Mouse (Mus musculus) adrenal gland, postnatal 10 days (tissue): ENCODE results near the gene Grifin. TPM values are rescaled to one million over a fixed set of nuclear protein-coding genes. Genes with fewer than 3 reads are reported as not detected.

ENCODE experiments used
- DNase-seq: peaks from one replicate; pipeline ENCODE4 v3.0.0; 2021; ENCODE audit warnings: mixed read lengths
- long read RNA-seq, 2 experiments: library from polyadenylated mRNA; stranded (forward); transcript quantifications; one replicate each; pipeline ENCODE4 v2.0.0; 2021
- total RNA-seq, 2 experiments: library from RNA; stranded (reverse); gene quantifications; 2 replicates each; pipeline ENCODE4 v1.2.3; 2021

Gene Grifin
- total RNA-seq = not detected
- long read RNA-seq, experiment 1 = 0 reads
- long read RNA-seq, experiment 2 = 0 reads

DNA sequence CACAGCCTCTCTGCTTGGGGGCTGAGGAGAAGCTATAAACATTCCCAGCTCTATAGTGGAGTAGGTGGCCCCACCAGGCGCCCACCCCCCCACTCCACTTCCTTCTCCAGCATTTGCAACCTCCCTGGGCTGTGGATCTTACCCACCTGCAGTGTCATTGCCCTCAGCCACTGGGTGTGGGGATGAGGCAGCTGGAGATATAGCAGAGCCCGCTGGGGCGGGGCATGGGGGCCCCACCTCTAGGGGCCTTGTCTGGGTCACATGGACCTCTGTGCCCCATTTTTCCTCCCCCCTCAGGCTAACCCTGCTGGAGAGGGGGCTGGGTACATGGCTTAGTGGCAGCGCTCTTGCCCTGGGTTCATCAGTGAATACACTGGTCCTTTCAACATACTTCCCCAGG is at the start of gene Grifin:
Grifin (minus strand) TSS at position 176 of the 400 bp plus-strand sequence.
- DNase-seq = no peak

DNA sequence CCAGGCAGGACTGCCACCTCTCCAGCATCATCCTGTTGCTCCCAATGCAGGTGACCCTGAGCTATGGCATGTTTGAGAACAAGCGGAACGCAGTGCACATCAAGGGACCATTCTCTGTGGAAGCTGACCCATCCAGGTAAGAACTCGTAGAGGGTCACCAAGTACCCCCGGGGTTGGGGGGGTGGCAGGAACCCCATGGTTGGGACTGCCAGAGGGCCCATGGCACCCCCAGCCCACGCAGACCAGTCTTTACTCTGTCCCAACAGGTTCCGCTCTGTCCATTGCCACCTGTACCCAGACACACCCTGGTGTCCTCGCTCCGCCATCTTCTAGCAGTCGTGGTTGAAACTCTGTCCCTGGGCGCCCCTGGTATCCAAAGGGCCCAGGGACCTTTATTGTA is 49.3 kb upstream of the Grifin start:
- DNase-seq = no peak

DNA sequence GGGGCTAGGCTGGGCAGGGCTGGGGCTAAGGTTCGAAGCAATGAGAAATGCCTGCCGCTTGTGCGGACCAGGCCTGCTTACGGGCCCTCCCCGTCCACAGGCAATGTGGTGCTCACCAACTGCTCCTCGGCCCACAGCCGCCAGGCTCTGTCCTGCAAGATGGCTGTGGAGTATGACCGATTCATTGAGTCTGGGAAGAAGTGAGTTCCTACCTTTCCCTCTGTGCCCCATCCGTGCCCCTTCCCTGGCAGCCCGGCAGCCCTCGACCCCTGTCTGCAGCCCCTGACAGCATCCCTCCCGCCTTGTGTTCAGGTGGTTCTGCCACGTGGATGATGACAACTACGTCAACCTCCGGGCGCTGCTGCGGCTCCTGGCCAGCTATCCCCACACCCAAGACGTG is 47.3 kb upstream of the Grifin start:
- DNase-seq = no peak

DNA sequence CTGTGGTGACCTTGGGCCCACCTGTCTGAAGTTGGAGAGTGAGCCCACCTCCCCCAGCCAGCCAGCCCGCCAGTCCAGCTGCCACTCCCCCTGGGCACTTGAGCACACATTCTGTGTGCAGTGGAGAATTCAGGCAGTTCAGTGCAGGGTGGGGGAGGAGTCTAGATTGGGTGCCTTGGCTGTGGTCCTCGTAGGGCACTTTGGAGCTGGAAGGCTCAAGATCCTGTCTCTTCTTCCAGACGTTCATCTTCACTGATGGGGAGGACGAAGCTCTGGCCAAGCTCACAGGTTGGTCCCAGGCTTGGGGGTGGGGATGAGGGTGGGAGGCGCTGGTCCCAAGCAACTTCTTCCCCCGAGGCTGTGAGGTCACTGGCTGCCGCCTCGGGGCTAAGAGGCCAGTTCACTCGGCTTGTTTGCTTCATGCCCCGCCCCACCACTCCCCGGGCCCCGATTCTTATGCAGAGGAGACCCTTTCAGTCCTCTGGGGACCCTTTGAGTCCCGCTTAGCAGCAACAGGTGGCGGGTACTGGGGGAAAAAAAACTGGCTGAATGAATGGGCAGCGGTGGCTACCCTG is 46.8 kb upstream of the Grifin start:
- DNase-seq = no peak

DNA sequence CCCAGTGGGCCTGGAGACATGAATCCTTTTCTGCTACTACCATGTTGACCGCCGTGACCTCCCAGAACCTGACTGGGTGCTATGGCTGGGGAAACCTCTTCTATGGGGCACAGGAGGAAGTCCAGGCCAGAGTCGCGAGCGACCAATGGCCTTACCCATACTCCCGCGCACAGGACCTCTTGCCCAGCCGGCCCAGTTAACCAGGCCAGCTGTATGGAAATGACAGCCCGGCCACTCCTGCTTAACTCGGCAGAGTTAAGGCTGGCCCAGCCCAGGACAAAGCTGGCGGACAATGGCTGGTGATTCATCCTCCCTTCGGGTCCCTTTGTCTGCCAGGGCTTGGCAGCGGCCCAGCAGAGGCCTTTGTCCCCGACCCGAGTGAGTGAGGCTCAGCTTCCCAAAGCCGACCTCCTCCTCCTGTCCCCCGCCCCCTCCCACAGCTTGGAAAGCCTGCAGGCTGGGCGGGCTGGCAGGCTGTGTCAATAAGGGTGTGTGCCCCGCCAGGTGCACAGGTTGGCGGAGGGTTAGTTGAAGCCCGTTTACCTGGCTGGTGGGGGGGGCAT is 46.2 kb upstream of the Grifin start:
- DNase-seq = peak; percentile 90

DNA sequence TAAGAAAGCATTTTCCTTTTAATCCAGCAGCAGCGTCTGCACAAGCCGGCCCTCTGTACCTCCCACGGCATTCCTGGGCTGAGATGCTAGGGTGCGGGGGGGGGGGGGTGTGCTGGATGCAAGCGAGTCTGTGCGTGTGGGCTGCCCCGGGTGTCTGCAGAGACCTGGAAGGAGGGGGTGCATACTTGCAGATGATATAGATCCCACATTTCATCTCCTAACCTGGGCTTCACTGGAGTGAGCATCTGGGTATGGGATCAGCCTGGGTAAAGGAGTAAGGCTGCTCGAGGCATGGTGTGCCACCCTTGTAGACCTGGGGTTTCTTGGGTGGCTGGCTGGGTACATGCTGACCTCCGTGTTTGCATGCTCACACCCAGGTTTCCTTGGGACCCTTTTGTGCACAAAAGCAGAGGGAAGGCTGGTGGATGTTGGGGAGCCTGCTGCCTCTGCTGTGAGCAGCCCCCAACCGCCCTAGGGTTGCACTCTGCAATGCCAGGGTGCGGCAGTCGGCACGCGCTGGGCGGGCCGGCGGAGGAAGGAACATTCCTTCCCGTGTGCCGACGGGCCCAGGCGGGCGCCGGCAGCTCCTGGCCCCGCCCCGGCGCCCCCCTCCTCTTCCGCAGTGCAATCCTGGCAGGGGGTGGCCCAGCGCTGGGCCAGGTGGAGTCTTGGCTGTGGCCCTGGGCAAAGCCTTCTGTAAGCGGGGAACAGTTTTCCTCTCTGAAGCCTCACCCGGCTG is 45.6 kb upstream of the Grifin start:
- peak; percentile 55 for DNase-seq

DNA sequence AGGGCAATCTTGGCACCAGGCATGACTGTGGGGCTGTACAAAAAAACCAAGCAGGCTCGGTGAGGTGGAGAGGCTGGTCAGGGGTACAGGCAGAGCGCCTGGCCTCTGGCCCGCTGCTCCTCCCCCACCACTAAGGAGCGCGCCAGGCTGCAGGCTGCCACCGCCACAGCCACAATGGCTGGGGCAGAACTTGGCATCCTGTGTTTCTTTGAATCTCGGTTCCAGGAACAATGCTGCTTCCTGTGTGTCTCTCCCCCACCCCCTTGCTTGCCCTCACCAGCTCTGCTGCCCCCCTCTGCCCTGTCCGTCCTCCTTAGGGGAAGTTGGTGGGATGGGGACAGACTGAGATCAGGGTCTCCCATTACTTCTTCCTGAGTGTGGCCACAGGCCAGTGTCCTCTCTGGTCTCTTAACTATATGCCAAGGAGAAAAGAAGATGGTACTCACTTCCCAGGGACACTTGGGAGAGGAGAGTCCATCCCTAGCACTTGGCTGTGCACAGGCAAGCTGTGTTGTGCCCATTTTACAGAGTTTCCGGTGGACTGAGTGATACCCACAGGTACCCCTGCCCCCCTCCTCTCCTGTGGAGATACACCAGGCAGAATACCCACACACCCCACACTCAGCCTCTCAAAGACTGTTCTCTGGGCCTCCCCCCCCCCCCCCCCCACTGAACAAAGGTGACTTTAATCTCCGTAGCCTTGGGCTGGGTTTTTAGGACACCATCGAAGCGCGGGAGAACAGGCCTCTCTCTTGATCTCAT is 44.8 kb upstream of the Grifin start:
- DNase-seq = peak; percentile 52

DNA sequence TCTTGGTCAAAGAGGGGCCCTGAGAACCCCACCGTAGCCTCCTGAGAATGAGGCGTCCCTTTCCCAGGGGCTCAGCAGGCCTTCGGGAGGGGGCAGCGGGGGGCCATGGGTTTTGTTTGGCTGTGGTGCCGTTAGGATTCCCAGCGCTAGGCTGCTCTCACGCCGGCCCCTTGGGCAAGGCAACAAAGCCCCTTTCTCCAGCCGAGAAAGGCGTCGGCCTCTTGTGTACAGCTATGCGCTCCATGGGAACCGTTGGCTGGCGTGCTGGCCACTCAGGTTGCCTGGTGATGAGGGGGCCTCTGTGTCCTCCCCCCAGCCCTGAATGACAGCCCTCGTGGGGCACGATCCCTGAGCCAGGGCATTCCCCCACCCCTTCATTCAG is 43.8 kb upstream of the Grifin start:
- DNase-seq = no peak

DNA sequence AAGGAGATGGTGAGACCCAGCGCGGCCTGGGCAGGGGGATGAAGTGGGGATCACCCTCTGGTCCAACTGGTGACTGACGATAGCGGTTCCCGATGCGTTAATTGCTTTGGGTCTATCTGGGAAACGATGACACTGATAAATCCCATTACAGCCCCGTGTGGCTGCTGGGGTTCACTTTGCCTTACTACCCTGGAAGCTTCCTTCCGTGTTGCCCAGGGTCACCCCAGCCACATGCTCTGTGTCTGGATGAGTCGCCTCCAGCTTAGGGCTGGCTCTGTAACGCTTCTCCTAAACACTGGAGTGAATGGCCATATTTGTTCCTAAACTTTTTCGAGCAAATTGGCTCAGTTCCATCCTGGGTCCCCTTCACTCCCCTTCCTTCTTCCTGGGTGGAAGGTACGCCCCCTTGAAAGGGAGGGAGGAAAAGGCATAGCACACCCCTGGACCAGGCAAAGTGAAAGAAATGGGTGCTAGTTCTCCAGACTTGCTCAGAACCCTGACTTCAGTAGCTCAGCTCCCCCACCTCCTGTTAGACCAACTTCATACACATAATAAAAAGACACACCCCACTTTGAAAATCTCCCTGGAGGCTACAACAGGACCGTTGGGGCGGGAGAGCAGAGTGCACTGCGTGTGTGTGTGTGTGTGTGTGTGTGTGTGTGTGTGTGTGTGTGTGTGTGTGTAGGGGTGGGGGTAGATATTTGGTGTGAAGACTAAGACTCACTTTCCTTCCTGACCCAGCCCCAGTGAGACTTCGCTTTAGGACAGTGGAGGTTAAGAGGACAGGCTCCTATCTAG is 43.2 kb upstream of the Grifin start:
- no peak for DNase-seq

DNA sequence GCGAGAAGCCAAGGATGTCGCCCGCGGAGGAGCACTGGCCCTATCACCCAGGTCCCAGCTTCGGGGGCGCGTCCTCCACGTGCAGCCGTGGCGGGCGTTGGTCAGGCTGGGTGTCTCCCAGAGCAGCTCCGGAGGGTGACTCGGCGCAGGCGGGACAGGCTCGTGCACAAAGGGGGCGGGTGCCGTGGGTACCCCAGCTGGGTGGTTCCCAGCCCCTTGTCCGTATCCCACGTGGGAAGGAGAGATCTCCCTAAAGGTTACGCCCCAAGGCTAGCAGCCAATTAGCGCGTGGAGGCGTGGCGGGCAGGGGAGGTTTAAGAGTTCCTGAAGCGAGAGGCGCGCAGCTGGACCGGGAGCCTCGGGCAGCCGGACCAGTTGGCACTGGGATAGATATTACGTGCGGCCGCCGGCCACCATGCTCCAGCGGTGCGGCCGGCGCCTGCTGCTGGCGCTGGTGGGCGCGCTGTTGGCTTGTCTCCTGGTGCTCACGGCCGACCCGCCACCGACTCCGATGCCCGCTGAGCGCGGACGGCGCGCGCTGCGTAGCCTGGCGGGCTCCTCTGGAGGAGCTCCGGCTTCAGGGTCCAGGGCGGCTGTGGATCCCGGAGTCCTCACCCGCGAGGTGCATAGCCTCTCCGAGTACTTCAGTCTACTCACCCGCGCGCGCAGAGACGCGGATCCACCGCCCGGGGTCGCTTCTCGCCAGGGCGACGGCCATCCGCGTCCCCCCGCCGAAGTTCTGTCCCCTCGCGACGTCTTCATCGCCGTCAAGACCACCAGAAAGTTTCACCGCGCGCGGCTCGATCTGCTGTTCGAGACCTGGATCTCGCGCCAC is 42.3 kb upstream of the Grifin start, which contains the start of gene Lfng:
Lfng (plus strand) TSS at position 320 of the 835 bp plus-strand sequence.
- peak; percentile 92 for DNase-seq

DNA sequence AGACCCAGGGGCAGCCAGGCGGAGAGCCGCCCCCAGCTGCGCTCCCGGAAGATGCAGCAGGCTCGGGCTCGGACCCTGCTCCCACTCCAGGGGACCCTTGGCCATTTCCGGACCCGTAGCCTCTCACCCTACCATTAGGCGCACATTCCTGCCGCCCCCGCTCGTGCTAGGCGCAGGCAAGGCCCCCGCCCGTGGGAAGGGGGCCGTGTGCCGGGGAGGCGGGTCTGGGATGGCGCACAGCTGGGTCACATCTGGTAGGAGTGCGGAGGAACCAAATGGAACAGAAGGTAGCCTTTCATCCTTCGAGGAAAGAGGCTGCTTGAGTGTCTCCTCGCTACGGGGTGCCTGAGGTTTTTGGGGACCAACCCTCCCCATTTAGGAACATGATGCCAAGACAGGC is 41.5 kb upstream of the Grifin start:
- no peak for DNase-seq

DNA sequence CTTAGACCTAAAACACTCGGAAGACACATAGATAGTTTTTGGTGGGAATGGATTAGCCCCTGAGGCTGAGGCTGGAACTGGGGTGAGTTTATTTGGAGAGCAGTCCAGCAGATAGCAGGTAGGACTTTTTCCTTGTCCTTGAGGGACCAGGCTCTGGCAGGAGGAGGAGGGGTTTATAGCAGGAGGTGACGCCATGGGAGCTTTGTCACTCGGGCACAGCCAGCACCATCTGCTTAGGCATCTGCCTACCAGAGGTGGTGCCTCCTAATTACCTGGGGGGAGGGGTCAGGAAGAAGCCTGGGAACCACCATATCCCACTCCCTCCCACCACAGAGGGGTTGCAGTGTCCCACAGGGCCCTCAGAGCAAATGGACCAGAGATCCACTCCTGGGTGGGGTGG is 40.4 kb upstream of the Grifin start:
- no peak for DNase-seq

DNA sequence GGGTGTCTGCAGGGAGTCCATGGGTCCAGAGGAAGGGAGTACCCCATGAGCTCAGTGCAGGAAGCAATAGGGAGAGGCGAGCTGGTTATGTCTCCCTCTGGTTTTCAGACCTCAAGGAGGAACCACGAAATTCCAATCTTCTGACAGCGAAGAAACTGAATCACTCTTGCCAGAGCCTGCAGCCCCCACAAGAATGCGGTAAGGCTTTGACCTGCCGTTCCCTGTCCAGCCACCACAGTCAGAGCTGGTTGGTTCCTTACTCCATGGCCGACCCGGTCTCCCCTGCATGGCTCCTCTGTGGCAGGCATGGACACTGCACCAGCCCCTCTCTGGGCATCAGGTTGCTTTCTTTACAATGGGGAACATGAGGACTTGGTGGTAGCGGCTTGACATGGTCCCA is 39.5 kb upstream of the Grifin start:
- no peak for DNase-seq

DNA sequence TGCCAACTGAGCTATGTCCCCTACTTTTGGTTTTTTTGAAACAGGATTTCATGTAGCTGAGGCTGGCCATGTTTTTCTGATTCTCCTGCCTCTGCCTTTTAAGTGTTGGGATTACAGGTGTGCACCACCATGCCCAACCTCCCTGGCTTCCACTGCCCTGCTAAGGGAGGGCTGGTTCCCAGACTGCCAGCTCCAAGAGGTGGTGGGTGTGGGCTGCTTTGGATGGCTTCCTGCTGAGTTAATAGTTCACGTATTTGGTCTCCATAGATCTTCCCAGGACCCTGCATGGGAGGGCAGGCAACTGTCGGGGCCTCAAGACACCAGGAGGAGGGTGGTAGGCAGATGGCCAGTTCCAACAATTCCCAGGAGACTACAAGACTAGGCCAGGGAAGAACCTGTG is 37.7 kb upstream of the Grifin start:
- DNase-seq = no peak

DNA sequence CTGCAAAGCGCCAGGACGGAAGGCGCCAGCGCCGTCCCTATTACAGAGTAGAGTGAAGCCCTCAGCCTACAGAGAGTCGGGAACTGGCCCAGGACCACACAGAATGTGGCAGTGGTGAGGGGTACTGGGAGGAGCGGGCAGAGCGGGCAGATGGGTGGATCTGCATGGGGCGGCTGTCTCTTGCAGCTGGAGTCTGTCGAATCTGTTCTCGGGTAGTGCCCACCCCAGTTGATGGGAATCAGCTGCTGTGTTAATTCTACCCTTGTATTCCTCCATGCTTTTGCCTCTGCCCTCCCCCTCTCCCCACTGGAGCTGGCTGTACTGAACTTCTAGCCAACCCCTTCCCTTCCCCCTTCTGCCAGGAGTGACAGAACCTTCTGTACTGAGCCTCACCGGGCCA is 36.8 kb upstream of the Grifin start:
- no peak for DNase-seq

DNA sequence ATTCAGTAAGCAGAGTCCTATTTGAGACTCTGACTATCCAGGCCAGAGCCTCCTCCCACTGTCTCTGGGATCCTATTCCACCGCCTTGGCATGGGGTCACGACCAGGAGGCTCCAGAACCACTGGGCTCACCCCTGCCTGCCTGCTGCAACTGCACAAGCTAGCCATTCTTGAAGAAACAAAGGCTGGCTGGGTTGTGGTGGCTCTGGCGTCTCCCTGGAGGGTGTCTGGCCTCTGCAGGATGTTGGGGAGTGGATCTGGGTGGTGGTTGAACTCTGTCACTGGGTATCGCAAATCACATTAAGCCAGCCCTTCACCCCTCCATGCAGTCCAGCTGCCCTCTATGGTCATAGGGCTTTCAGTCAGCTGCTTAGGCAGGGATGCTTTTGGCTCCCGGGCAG is 35.1 kb upstream of the Grifin start:
- DNase-seq = no peak

DNA sequence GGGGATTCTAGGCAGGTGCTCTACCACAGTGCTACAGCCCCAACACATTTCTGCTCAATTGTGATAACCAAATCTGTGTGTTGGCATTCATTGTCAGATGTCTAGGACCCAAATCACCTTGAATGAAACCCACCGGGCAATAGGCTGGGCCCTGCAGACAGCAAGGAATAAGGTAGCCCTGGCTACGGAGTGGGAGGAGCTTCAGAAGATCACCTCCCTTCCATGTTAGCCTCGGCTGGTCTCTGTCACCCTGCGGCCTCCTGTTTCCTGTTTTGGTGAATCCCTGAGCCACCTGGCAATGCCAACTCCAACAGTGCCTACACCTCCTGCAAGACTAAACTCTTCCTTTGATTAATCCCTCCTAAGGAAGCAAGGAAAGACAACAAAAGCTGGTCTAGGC is 32.9 kb upstream of the Grifin start:
- no peak for DNase-seq

DNA sequence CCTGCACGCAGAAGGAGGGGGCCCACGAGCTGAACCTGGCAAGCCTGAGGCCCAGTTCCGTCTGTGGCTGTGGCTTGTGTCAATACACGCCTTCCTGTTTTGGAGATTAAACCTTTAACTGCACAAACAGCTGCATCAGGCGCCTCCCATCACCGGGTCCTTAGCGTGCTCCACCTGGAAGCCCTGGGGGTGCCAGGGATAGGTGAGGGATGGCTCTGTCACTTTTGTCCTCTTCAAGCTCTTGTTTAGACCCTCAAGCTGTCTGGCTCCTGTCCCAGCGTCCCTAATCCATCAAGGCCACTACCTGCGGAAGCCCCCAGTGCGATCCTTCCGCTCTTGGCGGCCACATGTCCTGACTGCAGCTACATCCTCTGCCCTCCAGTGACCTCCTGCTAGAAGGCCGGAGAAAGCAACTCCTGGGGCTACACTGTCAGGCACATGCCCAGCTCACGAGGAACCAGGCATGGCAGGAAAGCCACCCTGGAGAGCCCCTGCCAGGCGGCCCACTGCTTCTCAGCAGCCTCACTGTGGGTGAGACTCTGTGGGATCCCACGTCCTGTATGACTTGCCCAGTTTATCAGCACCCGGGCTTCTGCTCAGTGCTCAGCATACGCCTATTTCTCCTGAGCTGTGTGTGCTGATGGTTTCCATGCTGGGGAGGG is 32.2 kb upstream of the Grifin start:
- peak; percentile 49 for DNase-seq

DNA sequence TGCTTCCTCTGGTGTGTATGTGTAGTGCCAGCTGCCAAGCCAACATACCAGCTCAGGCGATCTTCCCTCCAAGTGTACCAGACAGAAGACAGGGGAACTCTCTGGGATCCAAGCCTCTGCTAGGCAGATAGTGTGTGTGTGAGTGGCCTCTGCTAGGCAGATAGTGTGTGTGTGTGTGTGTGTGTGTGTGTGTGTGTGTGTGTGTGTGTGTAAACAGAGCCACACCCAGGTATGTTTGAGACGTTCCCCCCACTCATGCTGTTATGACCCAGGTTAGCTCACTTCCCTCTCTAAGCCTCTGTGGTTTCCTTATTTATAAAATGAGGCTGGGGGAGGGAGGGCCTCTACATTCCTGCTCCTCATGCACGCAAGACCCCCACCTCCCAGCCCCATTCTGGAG is 31.6 kb upstream of the Grifin start:
- no peak for DNase-seq

DNA sequence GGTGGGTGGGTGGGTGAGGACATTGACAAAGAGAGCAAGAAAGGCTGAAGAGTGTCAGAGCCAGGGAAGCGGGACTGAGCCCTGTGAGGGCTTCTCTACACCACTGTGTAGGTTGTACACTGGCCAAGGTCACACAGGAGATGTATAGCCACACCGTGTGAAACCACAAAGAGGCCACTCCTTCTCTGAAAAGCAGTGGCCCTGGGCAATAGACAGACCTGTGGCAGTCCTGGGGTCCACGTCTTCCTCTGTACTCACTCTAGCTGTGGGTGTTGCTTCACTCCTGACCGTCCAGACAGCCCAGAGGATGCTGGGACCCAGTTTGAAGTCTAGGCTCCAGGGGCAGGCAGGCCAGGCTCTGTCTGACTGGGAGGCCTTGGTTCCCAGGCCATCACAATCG is 30.0 kb upstream of the Grifin start:
- DNase-seq = no peak
